Mouse (Mus musculus) liver, embryonic 11.5 days (tissue): ENCODE results near the gene Cdkn3. TPM values are rescaled to one million over a fixed set of nuclear protein-coding genes. Genes with fewer than 3 reads are reported as not detected.
A peak's percentile ranks its signal among the peaks of the same experiment; 100 is the strongest.

Source experiments
- ATAC-seq: fragments of 200-750 bp; cut with Nextera tagmentation; replicated peaks from 2 replicates; pipeline ENCODE4 v1.8.0; 2017; ENCODE audit warnings: moderate number of reproducible peaks, mild to moderate bottlenecking, moderate TSS enrichment, moderate library complexity; ENCODE audit not compliant: low FRiP score
- DNase-seq: peaks from one replicate; pipeline ENCODE4 v3.0.0-alpha.2; 2017; ENCODE audit warnings: low spot score
- H3K27ac ChIP-seq: fragments of 300-500 bp; sonication (generic); 2 replicates; pipeline ENCODE4 v1.5.1; 2014; ENCODE audit warnings: mild to moderate bottlenecking, low read depth, low read length, control low read depth
- H3K27me3 ChIP-seq: fragments of 300-500 bp; sonication (generic); replicated peaks from 2 replicates; pipeline ENCODE4 v1.6.1; 2014; ENCODE audit warnings: low read length, mixed read lengths; ENCODE audit not compliant: control insufficient read depth, insufficient read depth
- H3K36me3 ChIP-seq: fragments of 300-500 bp; sonication (generic); 2 replicates; pipeline ENCODE4 v1.6.1; 2014; ENCODE audit warnings: mild to moderate bottlenecking, low read length, moderate library complexity, mixed read lengths; ENCODE audit not compliant: control insufficient read depth, insufficient read depth
- H3K4me1 ChIP-seq: fragments of 300-500 bp; sonication (generic); replicated peaks from 2 replicates; pipeline ENCODE4 v1.6.1; 2014; ENCODE audit warnings: low read length, mixed read lengths; ENCODE audit not compliant: control insufficient read depth, insufficient read depth
- H3K4me2 ChIP-seq: fragments of 300-500 bp; sonication (generic); 2 replicates; pipeline ENCODE4 v1.6.1; 2014; ENCODE audit warnings: mild to moderate bottlenecking, control low read depth, moderate library complexity
- H3K4me3 ChIP-seq: fragments of 300-500 bp; sonication (generic); 2 replicates; pipeline ENCODE4 v1.5.1; 2014; ENCODE audit warnings: low read depth, low read length, control low read depth
- H3K9ac ChIP-seq: fragments of 300-500 bp; sonication (generic); 2 replicates; pipeline ENCODE4 v1.6.1; 2014; ENCODE audit warnings: low read depth, low read length, control low read depth
- H3K9me3 ChIP-seq: fragments of 300-500 bp; sonication (generic); 2 replicates; pipeline ENCODE4 v1.6.1; 2016; ENCODE audit warnings: low read length, inconsistent platforms, mixed read lengths; ENCODE audit not compliant: control insufficient read depth
- WGBS: fragments of 180-500 bp; shearing (Covaris S2); extraction: QIAGEN DNeasy Blood & Tissue Kit; methylation state at CpG from one replicate; pipeline ENCODE4 v1.1.7; 2014; 5-methylcytosine and 5-hydroxymethylcytosine counted together
- polyA plus RNA-seq: library from polyadenylated mRNA; unstranded; fragments of >200 nt; fragmentation: Nextera tagmentation; extraction: Ambion mirVana; gene quantifications from 2 replicates; pipeline ENCODE4 v1.2.1, GENCODE M21; 2014

Gene Cdkn3
- polyA plus RNA-seq, 1 experiment from 2014 or later, result 66.0 TPM

GRCm38 (mm10) chr14:46770036-46770435 is 9.7 kb downstream of the Cdkn3 start:
- Histone ChIP-seq H3K4me2 (no peak overlapping the region), H3K4me3 (no peak overlapping the region), H3K4me1 (no peaks in the 10 kb centered on the region), H3K9me3 (no peaks in the 10 kb centered on the region), H3K27me3 (no peaks in the 10 kb centered on the region), H3K36me3 (peaks cover 19% of the 10 kb centered on the region; the same call in 1 of the 2 replicates), H3K27ac (no peak overlapping the region), H3K9ac (no peak overlapping the region)
- WGBS, result 85% methylated on average over 6 of the region's 6 CpGs
- ATAC-seq, result no peak
- no peak for DNase-seq

GRCm38 (mm10) chr14:46778756-46779155 is 18.4 kb downstream of the Cdkn3 start:
- ATAC-seq (no peak), DNase-seq (no peak)
- Histone ChIP-seq H3K27ac (no peak overlapping the region), H3K27me3 (no peaks in the 10 kb centered on the region), H3K4me2 (no peak overlapping the region), H3K9me3 (peaks cover 3% of the 10 kb centered on the region; the same call in 1 of the 2 replicates), H3K4me1 (no peaks in the 10 kb centered on the region), H3K36me3 (peaks cover 44% of the 10 kb centered on the region), H3K9ac (no peak overlapping the region), H3K4me3 (no peak overlapping the region)
- 93% methylated on average over 9 of the region's 9 CpGs for WGBS

- 91% methylated on average over 7 of the region's 7 CpGs for WGBS
- Histone ChIP-seq H3K9ac (no peak overlapping the region), H3K27ac (no peak overlapping the region), H3K36me3 (peaks cover 46% of the 10 kb centered on the region), H3K4me3 (no peak overlapping the region), H3K27me3 (no peaks in the 10 kb centered on the region), H3K4me2 (no peak overlapping the region), H3K4me1 (no peaks in the 10 kb centered on the region), H3K9me3 (peaks cover 3% of the 10 kb centered on the region; the same call in 1 of the 2 replicates)
- DNase-seq (no peak), ATAC-seq (no peak)
Observed at GRCm38 (mm10) chr14:46779217-46779616, 18.9 kb downstream of the Cdkn3 start.

GRCm38 (mm10) chr14:46781086-46781485 is 20.7 kb downstream of the Cdkn3 start:
- H3K9ac ChIP-seq, result no peak overlapping the region
- 94% methylated on average over 7 of the region's 7 CpGs for WGBS
- DNase-seq (no peak), ATAC-seq (no peak)
- no peak overlapping the region; the same call in 1 of the 2 replicates for H3K27ac ChIP-seq
- H3K9me3 ChIP-seq, result peaks cover 3% of the 10 kb centered on the region; the same call in 1 of the 2 replicates
- H3K27me3 ChIP-seq, result no peaks in the 10 kb centered on the region
- no peak overlapping the region for H3K4me3 ChIP-seq
- H3K36me3 ChIP-seq, result peaks cover 46% of the 10 kb centered on the region
- no peak overlapping the region for H3K4me2 ChIP-seq
- 0 out of 2 replicates have a peak, but pooled peaks cover 1% of the 10 kb centered on the region for H3K4me1 ChIP-seq

- peaks cover 44% of the 10 kb centered on the region for H3K36me3 ChIP-seq
- peaks cover 7% of the 10 kb centered on the region; the same call in 1 of the 2 replicates for H3K4me1 ChIP-seq
- no peak overlapping the region for H3K9ac ChIP-seq
- no peak overlapping the region for H3K4me3 ChIP-seq
- no peak overlapping the region for H3K27ac ChIP-seq
- H3K27me3 ChIP-seq, result no peaks in the 10 kb centered on the region
- DNase-seq (no peak), ATAC-seq (no peak)
- 88% methylated on average over 8 of the region's 8 CpGs for WGBS
- H3K9me3 ChIP-seq, result peaks cover 3% of the 10 kb centered on the region; the same call in 1 of the 2 replicates
- H3K4me2 ChIP-seq, result no peak overlapping the region
Observed at GRCm38 (mm10) chr14:46782187-46782828, 22.0 kb downstream of the Cdkn3 start.

GRCm38 (mm10) chr14:46783327-46783926 is 23.1 kb downstream of the Cdkn3 start:
- Histone ChIP-seq H3K27ac (no peak overlapping the region), H3K4me3 (no peak overlapping the region), H3K27me3 (no peaks in the 10 kb centered on the region), H3K9ac (no peak overlapping the region), H3K4me2 (no peak overlapping the region), H3K36me3 (peaks cover 34% of the 10 kb centered on the region), H3K4me1 (peaks cover 8% of the 10 kb centered on the region), H3K9me3 (peaks cover 3% of the 10 kb centered on the region; the same call in 1 of the 2 replicates)
- no peak for DNase-seq
- 93% methylated on average over 10 of the region's 10 CpGs for WGBS
- ATAC-seq, result no peak

- Histone ChIP-seq H3K9me3 (no peaks in the 10 kb centered on the region), H3K4me1 (peaks cover 19% of the 10 kb centered on the region), H3K36me3 (peaks cover 16% of the 10 kb centered on the region), H3K4me3 (no peak overlapping the region), H3K4me2 (no peak overlapping the region), H3K9ac (no peak overlapping the region), H3K27me3 (no peaks in the 10 kb centered on the region), H3K27ac (no peak overlapping the region)
- WGBS, result 85% methylated on average over 5 of the region's 5 CpGs
- DNase-seq (no peak), ATAC-seq (no peak)
Observed at GRCm38 (mm10) chr14:46785247-46785646, 24.9 kb downstream of the Cdkn3 start.

GRCm38 (mm10) chr14:46787454-46787786 is 27.1 kb downstream of the Cdkn3 start:
- H3K27me3 ChIP-seq, result no peaks in the 10 kb centered on the region
- WGBS, result 1% methylated on average over 11 of the region's 11 CpGs
- H3K27ac ChIP-seq, result peak overlapping the region; percentile 98
- DNase-seq (no peak), ATAC-seq (no peak)
- H3K4me1 ChIP-seq, result peaks cover 19% of the 10 kb centered on the region
- no peaks in the 10 kb centered on the region for H3K9me3 ChIP-seq
- H3K4me2 ChIP-seq, result peak overlapping the region; percentile 68
- peaks cover 6% of the 10 kb centered on the region; the same call in 1 of the 2 replicates for H3K36me3 ChIP-seq
- peak overlapping the region; percentile 100 for H3K9ac ChIP-seq
- H3K4me3 ChIP-seq, result peak overlapping the region; percentile 99
